Mouse (Mus musculus) olfactory bulb, adult 2 months (tissue): ENCODE results near the gene Matn1.

Source experiments
- CTCF ChIP-seq: fragments of 200-500 bp; IDR thresholded peaks from 2 replicates; pipeline ENCODE4 v1.5.1; 2012; ENCODE audit warnings: low read depth, mild to moderate bottlenecking, low read length, moderate library complexity; ENCODE audit not compliant: insufficient read depth
- POLR2A ChIP-seq: fragments of 200-500 bp; IDR thresholded peaks from 2 replicates; pipeline ENCODE4 v1.6.1; 2012; ENCODE audit warnings: mild to moderate bottlenecking, low read depth, low read length, moderate library complexity; ENCODE audit not compliant: insufficient read depth

GRCm38 (mm10) chr4:130916639-130917038, 27.5 kb upstream of the Matn1 start:
- TF ChIP-seq POLR2A (no peak), CTCF (no peak)
